Mouse (Mus musculus): ENCODE results near the gene Fzr1. TPM values are rescaled to one million over a fixed set of nuclear protein-coding genes. Genes with fewer than 3 reads are reported as not detected.

The Fzr1 gene
- total RNA-seq, 2 experiments from 2014 or later: 14.0 to 18.8 TPM

GRCm38 (mm10) chr10:81323141-81323775 lies 55.1 kb downstream of the Fzr1 start:
- no peak for DNase-seq
- no peak overlapping the region for H3K27ac ChIP-seq
- no peak for TF ChIP-seq CTCF (IDR thresholded peaks at IDR 0.05)
- intact Hi-C loops (cut with DNase I): loop anchor here (2.0 kb wide), 1 partner anchor 26 kb away; no protein-coding TSS in a partner anchor
- no peak overlapping the region for H3K4me3 ChIP-seq

GRCm38 (mm10) chr10:81322444-81322843 lies 55.9 kb downstream of the Fzr1 start:
- peak overlapping the region; percentile 98 for H3K4me3 ChIP-seq
- no peak for TF ChIP-seq CTCF (IDR thresholded peaks at IDR 0.05)
- no peak for DNase-seq
- intact Hi-C loops (cut with DNase I): loop anchor here (2.0 kb wide), 1 partner anchor 26 kb away; no protein-coding TSS in a partner anchor
- no peak overlapping the region for H3K27ac ChIP-seq

- intact Hi-C loops (cut with DNase I): no loop called here
- peak overlapping the region; percentile 98 for H3K4me3 ChIP-seq
- TF ChIP-seq CTCF (IDR thresholded peaks at IDR 0.05): no peak
- no peak for DNase-seq
- peak overlapping the region; percentile 98 for H3K27ac ChIP-seq
Observed at GRCm38 (mm10) chr10:81321436-81321835, 56.9 kb downstream of the Fzr1 start.

GRCm38 (mm10) chr10:81320550-81321347 lies 57.6 kb downstream of the Fzr1 start, which contains the start of gene Cactin:
Gene Cactin, plus strand, starts transcription at chr10:81321103.
- Histone ChIP-seq H3K4me3 (peak within 1 kb of the TSS; percentile 98), H3K27ac (peak within 1 kb of the TSS; percentile 98)
- peak; percentile 100 for DNase-seq
- peak; percentile 16; the same call in 1 of the 2 replicates for TF ChIP-seq CTCF (IDR thresholded peaks at IDR 0.05)
- intact Hi-C loops (cut with DNase I): no loop called here

- TF ChIP-seq CTCF (IDR thresholded peaks at IDR 0.05): no peak
- no peak for DNase-seq
- H3K27ac ChIP-seq: peak overlapping the region; percentile 98
- peak overlapping the region; percentile 98 for H3K4me3 ChIP-seq
- intact Hi-C loops (cut with DNase I): loop anchor here (2.0 kb wide), 1 partner anchor 27 kb away; the partner anchor contains the start of gene Pip5k1c
Observed at GRCm38 (mm10) chr10:81319741-81320549, 58.4 kb downstream of the Fzr1 start.

GRCm38 (mm10) chr10:81319330-81319699 lies 59.0 kb downstream of the Fzr1 start:
- intact Hi-C loops (cut with DNase I): loop anchor here (2.0 kb wide), 1 partner anchor 27 kb away; the partner anchor contains the start of gene Pip5k1c

GRCm38 (mm10) chr10:81318589-81319329 lies 59.6 kb downstream of the Fzr1 start:
- peak; percentile 78 for DNase-seq
- intact Hi-C loops (cut with DNase I): loop anchor here (2.0 kb wide), 1 partner anchor 26 kb away; the partner anchor contains the start of gene Pip5k1c
- TF ChIP-seq CTCF (IDR thresholded peaks at IDR 0.05): no peak
- Histone ChIP-seq H3K4me3 (peak overlapping the region; percentile 98), H3K27ac (peak overlapping the region; percentile 98)

More at GRCm38 (mm10) chr10:81319330-81319699, 59.0 kb downstream of the Fzr1 start:
- H3K27ac ChIP-seq: peak overlapping the region; percentile 98
- DNase-seq: no peak
- TF ChIP-seq CTCF (IDR thresholded peaks at IDR 0.05): peak; percentile 34; the same call in 1 of the 2 replicates
- peak overlapping the region; percentile 98 for H3K4me3 ChIP-seq

- Histone ChIP-seq H3K4me3 (peak overlapping the region; percentile 33), H3K27ac (peak overlapping the region; percentile 24; the same call in 1 of the 2 replicates)
- TF ChIP-seq CTCF (IDR thresholded peaks at IDR 0.05): no peak
- no peak for DNase-seq
- intact Hi-C loops (cut with DNase I): no loop called here
Observed at GRCm38 (mm10) chr10:81317273-81317672, 61.0 kb downstream of the Fzr1 start.

GRCm38 (mm10) chr10:81316338-81317060 lies 61.8 kb downstream of the Fzr1 start:
- TF ChIP-seq CTCF (IDR thresholded peaks at IDR 0.05): peak; percentile 51
- intact Hi-C loops (cut with DNase I): no loop called here
- Histone ChIP-seq H3K4me3 (no peak overlapping the region; the same call in 1 of the 2 replicates), H3K27ac (no peak overlapping the region)
- DNase-seq: no peak

Small RNAs within 50 kb of the gene (microRNA-seq; reads per million reads assigned to microRNA genes)
- gene Mir1191b: not detected
- gene Mir6913: not detected

Other genes with a start within 250 kb of the Fzr1 start
- gene Zbtb7a, start 243.3 kb downstream of the Fzr1 start, total RNA-seq (2021): 10 to 100 TPM; 23.3 to 25.9 TPM
- 10 to 100 TPM; 15.7 to 16.2 TPM for gene Pias4, start 210.6 kb downstream of the Fzr1 start, total RNA-seq (2021)
- 1,000 to 10,000 TPM; 1,128 to 1,335 TPM for gene Eef2, start 201.9 kb downstream of the Fzr1 start, total RNA-seq (2021)
- 10 to 100 TPM; 22.1 to 24.9 TPM for gene Dapk3, start 195.5 kb downstream of the Fzr1 start, total RNA-seq (2021)
- gene 4930442H23Rik, start 194.7 kb downstream of the Fzr1 start, total RNA-seq (2021): not detected
- 10 to 100 TPM; 59.7 to 72.8 TPM for gene Nmrk2, start 176.5 kb downstream of the Fzr1 start, total RNA-seq (2021)
- not detected for gene Atcay, start 147.7 kb downstream of the Fzr1 start, total RNA-seq (2021)
- gene Zfr2, start 145.4 kb downstream of the Fzr1 start, total RNA-seq (2021): 1 to 10 TPM; 1.8 to 2.7 TPM
- under 1 TPM; 0.15 to 0.31 TPM for gene Matk, start 125.6 kb downstream of the Fzr1 start, total RNA-seq (2021)
- gene Mrpl54, start 111.6 kb downstream of the Fzr1 start, total RNA-seq (2021): 100 to 1,000 TPM; 103 to 112 TPM
- 100 to 1,000 TPM; 110 to 119 TPM for gene Apba3, start 111.6 kb downstream of the Fzr1 start, total RNA-seq (2021)
- not detected for gene Tjp3, start 86.9 kb downstream of the Fzr1 start, total RNA-seq (2021)
- gene Pip5k1c, start 85.6 kb downstream of the Fzr1 start, total RNA-seq (2021): 10 to 100 TPM; 20.7 to 25.0 TPM
- gene Cactin, start 57.4 kb downstream of the Fzr1 start, total RNA-seq (2021): 10 to 100 TPM in 1 of 2 experiments, 1 to 10 TPM in 1; 8.5 to 11.5 TPM
- gene Tbxa2r, start 49.8 kb downstream of the Fzr1 start, total RNA-seq (2021): under 1 TPM; 0.43 to 0.75 TPM
- gene Gipc3, start 35.2 kb downstream of the Fzr1 start, total RNA-seq (2021): 1 to 10 TPM in 1 of 2 experiments, under 1 TPM in 1; 0.69 to 1.3 TPM
- gene Hmg20b, start 28.0 kb downstream of the Fzr1 start, total RNA-seq (2021): 10 to 100 TPM; 22.9 to 28.2 TPM
- 1 to 10 TPM; 2.2 to 3.3 TPM for gene Mfsd12, start 21.0 kb downstream of the Fzr1 start, total RNA-seq (2021)
- 1 to 10 TPM in 1 of 2 experiments, under 1 TPM in 1; 0.89 to 1.2 TPM for gene 4930404N11Rik, start 12.7 kb downstream of the Fzr1 start, total RNA-seq (2021)
- gene Dohh, start 5.9 kb upstream of the Fzr1 start, total RNA-seq (2021): 10 to 100 TPM; 38.1 to 39.8 TPM
- 1 to 10 TPM in 1 of 2 experiments, under 1 TPM in 1; 0.87 to 2.8 TPM for gene Gm48551, start 6.0 kb upstream of the Fzr1 start, total RNA-seq (2021)
- gene Gm48552, start 10.5 kb upstream of the Fzr1 start, total RNA-seq (2021): 1 to 10 TPM in 1 of 2 experiments, under 1 TPM in 1; 0.84 to 1.0 TPM
- gene Smim24, start 14.5 kb upstream of the Fzr1 start, total RNA-seq (2021): not detected
- 100 to 1,000 TPM; 207 to 215 TPM for gene Nfic, start 77.1 kb upstream of the Fzr1 start, total RNA-seq (2021)
- under 1 TPM in 1 of 2 experiments, not detected in 1; 0.17 TPM for gene Celf5, start 104.2 kb upstream of the Fzr1 start, total RNA-seq (2021)
- 10 to 100 TPM; 38.3 to 44.8 TPM for gene Ncln, start 117.9 kb upstream of the Fzr1 start, total RNA-seq (2021)
- gene S1pr4, start 121.6 kb upstream of the Fzr1 start, total RNA-seq (2021): 1 to 10 TPM in 1 of 2 experiments, under 1 TPM in 1; 0.97 to 1.2 TPM
- gene Gna15, start 145.7 kb upstream of the Fzr1 start, total RNA-seq (2021): under 1 TPM; 0.26 to 0.53 TPM
- gene Gna11, start 166.7 kb upstream of the Fzr1 start, total RNA-seq (2021): 10 to 100 TPM; 25.7 to 30.3 TPM
- 100 to 1,000 TPM; 847 to 871 TPM for gene Aes, start 181.0 kb upstream of the Fzr1 start, total RNA-seq (2021)
- gene Tle2, start 196.0 kb upstream of the Fzr1 start, total RNA-seq (2021): 1 to 10 TPM; 5.6 to 7.3 TPM
- 1 to 10 TPM; 5.6 to 6.7 TPM for gene Tle6, start 222.6 kb upstream of the Fzr1 start, total RNA-seq (2021)
- 1 to 10 TPM; 2.5 to 3.9 TPM for gene BC025920, start 227.8 kb upstream of the Fzr1 start, total RNA-seq (2021)
- 1 to 10 TPM; 4.7 to 5.6 TPM for gene Sirt6, start 249.3 kb upstream of the Fzr1 start, total RNA-seq (2021)